Mouse (Mus musculus): ENCODE measurements around the gene Nkain1. TPM values are rescaled to one million over a fixed set of nuclear protein-coding genes. Genes with fewer than 3 reads are reported as not detected.

The Nkain1 gene
- total RNA-seq, 1 experiment from 2014 or later, result not detected

DNA sequence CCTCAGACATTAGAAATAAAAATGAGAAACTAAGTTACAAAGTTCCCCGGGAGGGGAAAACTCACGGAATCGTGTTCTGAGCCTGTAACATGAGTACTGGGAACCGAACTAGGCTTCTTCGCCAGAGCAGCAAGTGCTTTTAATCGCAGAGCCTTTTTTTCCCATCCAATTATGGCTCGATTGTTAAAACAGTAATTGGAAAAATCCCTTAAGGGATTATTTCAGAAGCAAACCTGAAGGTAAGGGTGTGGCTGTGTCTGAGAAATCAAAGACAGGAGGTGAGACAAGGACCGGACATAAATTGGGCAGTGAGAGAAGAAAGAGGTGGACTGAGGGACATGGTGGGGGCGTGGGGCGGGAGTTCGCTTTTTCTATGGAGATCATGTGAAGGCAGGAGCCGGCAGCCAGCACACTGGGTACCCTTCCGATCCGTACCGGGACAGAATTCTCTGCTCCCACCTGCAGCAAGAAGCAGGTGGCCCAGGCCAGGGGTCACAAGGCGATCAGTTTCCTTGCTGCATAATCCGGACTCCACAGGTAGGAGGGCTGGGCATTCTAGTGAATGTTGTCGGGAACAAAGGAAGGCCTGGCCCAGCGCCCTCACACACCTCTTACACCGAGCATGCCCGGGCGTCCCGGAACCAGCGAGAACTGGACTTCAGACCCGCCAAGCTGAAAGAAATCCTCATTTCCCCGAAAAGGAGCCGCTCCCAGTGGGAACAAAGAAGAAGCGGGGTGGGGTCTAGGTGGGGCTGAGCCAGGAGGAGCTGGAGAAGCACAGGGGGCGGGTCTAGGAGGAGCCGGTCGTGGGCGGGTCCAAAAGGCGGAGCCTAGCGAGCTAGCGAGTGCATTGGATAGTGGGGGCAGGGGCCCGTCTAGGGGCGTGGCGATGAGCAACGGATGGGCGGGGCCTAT is 54.1 kb downstream of the Nkain1 start:
- peak; percentile 75; the same call in 1 of the 2 replicates for ATAC-seq (ENCODE audit: extremely low read depth, insufficient number of reproducible peaks, low FRiP score, poor library complexity, severe bottlenecking)

DNA sequence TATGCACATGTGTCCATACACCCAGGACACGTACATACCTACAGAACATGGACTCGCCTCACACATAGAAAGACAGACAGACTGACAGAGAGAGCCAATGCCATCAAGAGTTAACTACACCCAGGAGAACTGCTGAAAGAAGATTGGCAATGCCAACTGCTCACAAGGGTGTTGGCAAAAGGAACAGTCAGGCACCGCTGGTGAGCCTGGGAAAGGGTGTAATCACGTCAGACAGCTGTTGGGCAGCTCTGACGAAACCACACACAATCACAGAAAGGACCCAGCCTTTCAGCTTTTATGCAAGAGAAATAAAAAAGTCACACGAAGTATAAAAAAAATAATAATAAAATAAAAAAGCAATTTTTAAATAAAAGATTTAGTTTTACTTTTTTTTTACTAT is 57.5 kb downstream of the Nkain1 start:
- ATAC-seq (ENCODE audit: extremely low read depth, insufficient number of reproducible peaks, low FRiP score, poor library complexity, severe bottlenecking), result no peak

Other genes starting within 250 kb of the Nkain1 start
- 50.0 and 67.0 TPM in 2 replicates for gene Zcchc17, start 214.2 kb downstream of the Nkain1 start, total RNA-seq (2017)
- 37.9 and 45.6 TPM in 2 replicates for gene Snrnp40, start 214.0 kb downstream of the Nkain1 start, total RNA-seq (2017)
- gene Pum1, start 89.1 kb upstream of the Nkain1 start, total RNA-seq (2017), result 69.7 and 70.6 TPM in 2 replicates
- 2.8 and 3.3 TPM in 2 replicates for gene Sdc3, start 218.4 kb upstream of the Nkain1 start, total RNA-seq (2017)